Mouse (Mus musculus) urinary bladder, postnatal 36 days (tissue): Measurements from ENCODE around the gene Rrp1b.
"Not testable (repeated sequence)": the region's sequence is repeated elsewhere in the genome, so short reads cannot be mapped to it uniquely, and the experiment has no call there.

Experiments used
- DNase-seq, 2 experiments: peaks; one replicate each; pipeline ENCODE4 v3.0.0; 2022; ENCODE audit warnings: low spot score in 2 of 2, mixed read lengths in 1 of 2

The Rrp1b gene

DNA sequence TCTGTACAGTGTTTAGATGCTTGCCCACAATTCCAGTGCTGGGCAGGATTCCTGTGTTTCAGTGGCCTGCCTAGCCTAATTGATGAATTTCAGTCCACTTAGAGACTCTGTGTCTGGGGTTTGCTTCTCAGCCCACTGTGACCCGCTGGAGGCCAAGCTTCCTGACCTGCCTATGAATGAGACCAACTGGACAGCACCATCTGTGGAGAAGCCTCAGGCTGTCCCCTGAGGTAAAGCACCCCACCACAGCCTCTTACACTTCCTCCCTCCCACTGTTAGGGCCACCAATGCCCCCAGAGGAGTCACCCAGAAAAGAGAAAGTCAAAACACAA lies 55.1 kb downstream of the Rrp1b start:
- no peak for DNase-seq

DNA sequence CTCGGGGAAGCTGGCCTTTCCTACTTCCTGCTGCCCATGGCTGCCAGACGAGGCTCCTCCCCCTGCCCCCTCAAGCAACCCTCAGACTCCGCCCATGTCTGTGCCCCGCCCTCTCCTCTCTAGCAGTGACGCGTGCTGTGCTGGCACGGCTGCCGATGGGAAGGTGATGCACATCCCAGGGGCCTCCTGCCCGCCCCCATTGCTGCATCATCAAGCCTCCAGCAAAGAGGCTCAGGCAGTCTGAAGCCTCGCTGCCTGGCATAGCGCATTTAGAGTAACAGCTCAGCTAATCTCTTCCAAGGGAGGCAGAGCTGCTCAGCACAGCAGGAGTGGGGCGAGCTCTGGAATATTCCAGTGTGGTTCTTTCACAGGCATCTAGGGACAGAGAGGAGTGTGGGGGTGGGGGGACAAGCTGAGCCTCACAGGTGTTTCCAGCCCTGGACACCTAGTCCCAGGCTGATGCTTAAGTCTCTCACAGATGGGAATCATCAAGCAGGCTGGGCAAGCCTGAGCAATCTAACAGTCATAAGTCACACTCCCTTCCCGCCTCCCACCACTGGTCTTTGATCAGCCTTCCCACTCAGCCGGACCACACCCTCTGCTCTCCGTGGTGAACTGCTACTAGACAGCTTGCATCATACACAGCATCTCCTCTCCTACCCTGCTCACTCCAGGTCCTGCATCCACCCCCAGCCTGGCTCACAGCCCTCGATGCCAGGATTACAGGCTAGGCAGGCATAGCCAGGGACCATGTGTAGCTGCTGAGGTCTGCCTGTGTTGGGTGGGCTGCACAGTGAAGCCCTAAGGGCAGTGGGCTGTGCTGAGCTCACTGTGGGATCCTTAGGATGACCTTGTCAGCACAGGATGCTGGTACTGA lies 55.7 kb downstream of the Rrp1b start:
- DNase-seq: peak; percentile 59 to 69

DNA sequence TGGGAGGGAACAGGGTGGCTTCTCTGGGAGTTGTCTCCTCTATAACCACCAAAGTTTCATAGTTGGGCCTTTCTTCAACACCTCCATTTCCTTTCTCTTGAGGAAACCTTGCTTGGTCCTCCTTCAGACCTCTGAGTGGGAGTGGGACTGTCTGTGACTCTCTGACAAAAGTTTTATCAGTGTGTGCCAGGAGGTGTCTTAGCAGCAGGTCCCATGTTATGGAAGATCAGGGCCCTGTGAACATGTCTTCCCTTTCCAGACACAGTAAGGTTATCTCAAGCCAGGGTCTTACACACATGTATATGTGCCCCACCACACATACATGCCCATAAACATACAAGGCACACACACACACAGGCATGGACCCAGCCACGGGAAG lies 56.3 kb downstream of the Rrp1b start:
- no peak for DNase-seq

DNA sequence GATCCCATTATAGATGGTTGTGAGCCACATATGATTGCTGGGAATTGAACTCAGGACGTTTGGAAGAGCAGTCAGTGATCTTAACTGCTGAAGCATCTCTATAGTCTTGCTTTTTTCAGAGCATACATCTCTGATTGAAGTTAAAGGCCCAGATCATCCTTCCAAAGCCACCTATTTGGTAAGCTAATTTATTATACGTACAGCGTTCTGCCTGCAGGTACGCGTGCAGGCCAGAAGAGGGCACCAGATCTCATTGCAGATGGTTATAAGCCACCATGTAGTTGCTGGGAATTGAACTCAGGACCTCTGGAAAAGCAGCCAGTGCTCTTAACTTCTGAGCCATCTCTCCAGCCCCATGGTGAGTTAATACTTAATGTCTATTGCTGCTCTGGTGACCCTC lies 57.0 kb downstream of the Rrp1b start:
- DNase-seq: no peak

DNA sequence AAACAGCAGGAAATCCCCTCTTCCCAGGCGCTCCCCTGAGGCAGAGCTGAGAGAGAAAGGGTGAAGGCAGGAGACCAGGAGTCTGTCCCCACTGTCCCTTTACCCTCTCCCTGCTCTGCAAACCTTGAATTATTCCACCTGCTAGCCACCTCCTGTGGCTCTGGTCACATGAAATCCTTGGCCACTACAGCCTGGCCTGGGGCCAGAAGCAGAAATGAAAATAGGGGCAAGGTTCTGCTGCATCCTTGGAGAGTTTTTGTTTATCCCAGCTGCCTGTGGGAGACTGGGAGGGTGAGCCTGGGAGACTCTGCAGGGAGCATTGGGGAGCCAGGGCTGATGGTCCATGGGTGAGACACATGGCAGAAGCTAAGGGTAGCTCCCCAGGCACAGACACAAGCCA lies 61.8 kb downstream of the Rrp1b start:
- DNase-seq: no peak

DNA sequence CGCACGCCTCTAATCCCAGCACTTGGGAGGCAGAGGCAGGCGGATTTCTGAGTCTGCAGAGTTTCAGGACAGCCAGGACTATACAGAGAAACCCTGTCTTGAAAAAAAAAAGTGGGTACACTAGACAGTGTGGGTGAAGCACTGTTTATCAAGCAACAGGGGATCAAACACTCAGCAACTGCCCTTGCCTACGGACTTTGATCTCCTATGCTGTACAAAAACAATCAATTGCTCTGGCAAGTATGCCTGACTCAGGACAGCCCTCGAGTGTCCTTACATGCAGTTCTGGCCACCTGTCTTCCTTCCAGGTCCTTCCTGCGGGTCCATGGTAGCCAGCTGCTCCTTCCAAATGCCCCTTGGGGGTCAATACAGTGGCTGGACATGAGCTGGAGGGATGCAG lies 63.0 kb downstream of the Rrp1b start:
- not testable (repeated sequence) for DNase-seq

DNA sequence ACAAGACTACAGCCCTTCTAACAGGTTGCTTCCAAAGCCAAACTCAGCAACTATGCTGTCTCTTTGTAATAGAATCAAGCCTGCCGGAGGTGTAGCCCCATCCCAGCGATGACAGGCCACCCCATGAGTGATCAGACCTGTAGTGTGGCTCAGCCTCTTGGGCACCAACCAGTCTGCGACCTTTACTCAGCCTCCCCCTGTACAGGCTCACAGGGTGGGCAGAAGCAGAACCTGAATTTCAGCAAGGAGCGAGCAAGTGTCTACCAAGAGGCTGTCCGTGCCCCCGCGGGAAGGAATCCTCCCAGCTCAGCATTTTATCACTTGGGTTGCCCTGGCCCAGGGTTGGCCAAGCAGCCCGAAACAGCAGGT lies 63.7 kb downstream of the Rrp1b start:
- no peak for DNase-seq

DNA sequence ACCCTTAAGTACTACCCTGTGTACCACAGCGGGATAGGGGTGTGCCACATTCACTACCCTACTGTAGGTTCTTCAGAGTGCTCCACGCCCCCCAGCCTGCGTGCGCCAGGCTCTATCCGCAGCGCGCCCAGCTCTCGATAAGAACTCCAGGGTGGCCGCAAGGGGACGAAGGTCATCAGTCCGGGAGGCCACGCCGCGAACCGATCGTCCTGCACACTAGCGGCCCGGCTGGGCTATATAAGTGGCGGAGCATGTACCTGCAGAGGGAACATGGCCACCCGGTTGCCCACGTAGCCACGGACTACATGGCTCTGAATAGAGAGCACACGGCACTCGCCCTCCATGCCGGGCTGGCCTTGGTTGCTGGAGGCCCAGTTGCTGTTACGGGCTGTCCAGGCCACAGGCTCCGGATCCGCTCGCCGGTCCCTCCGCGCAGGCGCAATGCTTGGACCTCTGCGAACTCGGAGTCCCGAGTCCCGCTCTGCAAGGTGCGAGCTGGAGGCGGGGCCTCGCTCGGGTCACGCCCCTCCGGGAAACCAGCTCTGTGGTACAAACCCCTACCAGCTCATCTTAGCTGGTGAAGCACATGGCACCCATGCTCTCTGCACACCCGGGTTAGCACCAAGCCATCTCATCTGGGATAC lies 64.2 kb downstream of the Rrp1b start:
- DNase-seq: peak; percentile 55 to 73

DNA sequence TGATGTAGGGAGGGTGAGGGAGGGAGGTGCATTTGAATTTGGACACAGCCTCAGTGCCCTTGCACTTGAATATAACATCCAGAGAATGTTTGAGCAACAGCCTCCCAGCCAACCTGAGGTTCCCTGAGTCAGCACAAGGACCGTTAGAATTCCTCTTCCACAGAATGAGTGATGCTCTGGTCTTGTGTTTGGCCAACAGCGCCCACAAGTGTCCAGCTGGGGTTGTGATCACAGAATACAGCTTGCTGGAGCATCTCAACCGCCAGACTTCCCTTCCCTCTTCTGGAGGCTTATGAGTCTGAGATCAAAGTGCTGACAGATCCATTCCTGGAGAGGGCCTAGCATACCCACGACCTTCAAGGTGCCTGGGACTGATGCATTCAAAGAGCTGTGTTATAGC lies 67.2 kb downstream of the Rrp1b start:
- DNase-seq: no peak

DNA sequence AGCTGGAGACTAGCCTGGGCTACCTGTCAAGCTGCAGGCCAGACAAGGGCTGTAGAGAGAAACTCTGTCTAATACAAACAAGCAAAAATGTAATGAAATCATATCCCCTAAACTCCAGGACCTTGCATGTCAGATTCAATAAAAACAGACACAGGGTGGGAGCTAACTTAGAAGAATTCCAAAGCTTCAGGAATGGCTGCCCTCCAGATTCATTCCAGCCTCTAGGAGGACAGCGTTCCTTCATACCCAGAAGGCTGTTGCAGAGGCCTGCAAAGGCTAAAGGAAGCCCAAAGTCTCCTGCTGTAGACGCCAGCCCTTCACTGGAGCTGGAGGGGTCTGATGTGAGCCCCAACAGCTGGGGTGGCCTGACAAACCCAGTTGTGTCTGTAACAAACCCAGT lies 70.5 kb downstream of the Rrp1b start:
- no peak for DNase-seq

DNA sequence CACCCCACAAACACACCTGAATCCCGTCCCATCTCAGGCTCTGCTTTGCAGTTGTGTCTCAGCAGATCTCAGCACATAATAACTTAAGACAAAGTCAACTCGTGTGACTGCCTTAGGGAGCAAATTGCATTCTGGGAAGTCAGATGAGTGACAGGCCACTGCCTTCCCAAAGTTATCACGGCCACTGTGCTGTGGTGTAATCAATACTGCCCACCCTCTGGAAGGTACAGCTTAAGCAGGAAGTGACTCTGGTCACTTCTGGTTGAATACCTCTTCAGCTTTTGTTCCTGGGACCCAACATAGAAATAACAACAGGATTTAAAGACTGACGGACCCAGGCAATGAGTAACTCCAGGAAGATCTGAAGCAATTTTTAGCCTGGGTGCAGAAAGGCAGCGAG lies 72.0 kb downstream of the Rrp1b start:
- DNase-seq: no peak

DNA sequence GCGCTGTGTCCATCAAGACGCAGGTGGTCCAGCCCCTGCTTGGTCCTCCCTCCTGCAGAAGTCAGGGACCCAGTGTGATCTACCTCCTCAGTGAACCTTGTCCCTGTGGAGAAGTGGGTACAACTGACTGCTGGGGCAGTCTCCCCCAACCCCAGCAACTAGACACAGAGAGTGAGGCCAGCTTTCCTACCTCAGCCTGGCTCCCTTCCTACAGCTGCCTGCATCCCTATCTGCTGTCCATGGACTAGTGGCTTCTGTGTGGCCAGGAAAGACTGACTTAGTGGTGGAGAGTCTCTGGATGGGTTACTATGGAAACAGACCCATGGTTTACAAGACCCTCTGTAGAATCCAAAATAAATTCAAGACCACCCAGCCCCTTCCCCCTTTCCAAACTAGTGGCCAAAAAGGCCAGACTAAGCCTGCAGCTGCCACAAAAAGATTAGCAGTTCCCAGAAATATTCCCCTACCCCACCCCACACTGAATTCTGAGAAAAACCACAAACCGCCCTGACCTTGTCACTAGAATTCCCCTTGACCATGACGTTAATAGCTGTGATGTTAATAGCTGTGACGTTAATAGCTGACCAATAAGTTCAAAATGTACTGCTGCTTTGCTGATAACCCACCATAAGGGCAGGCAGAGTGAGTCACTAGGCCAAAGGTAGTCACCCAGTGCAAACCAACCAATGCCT lies 72.6 kb downstream of the Rrp1b start:
- DNase-seq: not testable (repeated sequence)

DNA sequence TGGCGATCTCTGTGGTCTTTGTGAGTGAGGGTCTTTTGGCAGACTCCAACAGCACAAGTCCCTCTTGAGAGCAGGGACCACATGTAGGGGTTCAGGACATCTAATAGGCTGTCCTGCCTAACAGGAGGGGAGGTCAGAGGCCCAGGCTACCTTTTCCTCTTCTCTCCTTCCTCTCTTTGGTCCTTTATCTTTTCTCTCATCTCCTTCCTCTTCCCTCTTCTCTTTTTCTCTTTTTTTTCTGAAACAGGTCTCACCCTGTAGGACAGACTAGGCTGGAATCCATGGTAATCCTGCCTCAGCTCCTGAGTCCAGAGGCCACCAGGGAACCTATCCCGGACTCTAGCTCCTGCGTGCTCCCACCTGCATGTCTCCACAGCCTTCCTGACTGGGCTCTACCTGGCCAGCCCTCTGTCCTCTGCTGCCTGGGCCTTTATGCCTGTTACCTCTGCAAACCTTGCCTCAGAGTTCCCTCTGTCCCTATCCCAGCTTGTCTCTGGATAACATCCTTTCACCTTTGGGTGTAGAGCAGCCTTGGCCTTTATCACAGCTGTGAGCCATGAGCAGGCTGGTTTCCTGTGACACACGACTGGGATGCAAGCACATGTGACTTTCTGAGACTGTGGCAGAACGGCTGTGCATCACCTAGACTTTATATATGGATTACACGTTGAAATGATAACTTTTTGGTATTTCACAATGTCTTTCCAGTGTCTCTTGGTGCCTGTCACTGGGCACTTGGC lies 73.5 kb downstream of the Rrp1b start:
- DNase-seq: no peak

DNA sequence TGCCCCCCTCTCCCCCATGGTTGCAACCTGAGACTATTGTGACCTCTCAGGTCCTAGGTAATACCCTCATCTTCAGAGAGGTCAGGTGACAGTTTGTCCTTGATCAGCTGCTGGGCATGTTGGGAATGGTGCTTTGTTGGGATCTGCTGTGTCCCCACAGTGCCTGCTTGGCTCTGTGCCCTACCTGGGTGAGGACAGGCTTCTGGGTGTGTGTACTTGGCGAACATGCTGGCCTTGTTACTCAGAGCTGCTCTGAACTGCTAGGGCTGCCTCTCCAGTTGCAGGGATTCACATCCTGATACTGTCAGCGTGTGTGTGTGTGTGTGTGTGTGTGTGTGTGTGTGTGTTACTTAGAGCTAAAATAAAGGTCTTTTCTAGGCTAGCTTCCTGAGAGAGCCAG lies 74.5 kb downstream of the Rrp1b start:
- peak; percentile 55 to 74 for DNase-seq

DNA sequence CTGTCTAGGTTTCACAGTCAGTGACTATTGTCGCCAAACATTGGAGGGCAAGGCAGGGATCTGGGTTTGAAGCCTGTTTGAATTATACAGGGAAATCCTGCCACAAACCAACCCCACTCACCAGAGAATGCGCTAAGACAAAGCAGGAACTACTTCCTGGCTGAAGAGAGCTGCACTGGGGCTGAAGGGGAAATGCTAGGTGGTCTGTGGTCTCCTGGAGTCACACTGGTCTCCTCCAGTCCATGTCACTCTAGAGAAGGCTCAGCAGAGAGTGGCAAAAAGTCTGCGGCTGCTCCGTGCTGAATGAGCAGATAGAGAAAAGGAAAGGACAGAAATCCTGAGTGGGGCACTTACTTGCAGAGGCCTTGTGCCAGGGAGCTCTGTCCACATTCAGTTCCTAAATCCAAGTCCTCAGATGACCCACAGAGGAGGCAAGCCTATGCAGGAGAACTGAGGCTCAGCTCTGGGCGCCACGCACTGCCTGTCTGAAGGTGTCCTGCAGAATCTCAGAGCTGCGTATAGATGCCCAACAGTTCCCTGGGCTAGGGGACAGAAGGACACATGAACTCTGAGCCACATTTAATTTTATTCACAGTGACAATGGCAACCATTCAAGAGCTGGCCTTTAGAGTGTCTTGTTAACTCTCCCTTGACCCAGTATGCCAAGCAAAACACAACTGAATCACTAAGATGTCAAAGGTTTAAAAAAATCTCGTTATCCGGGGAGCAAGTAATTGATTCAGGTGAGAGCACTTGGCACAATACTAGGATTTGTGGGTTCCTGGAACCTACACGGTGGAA lies 75.3 kb downstream of the Rrp1b start:
- no peak for DNase-seq
